ENCODE assay signal across 8 mouse cellular contexts in the genomic region with DNA sequence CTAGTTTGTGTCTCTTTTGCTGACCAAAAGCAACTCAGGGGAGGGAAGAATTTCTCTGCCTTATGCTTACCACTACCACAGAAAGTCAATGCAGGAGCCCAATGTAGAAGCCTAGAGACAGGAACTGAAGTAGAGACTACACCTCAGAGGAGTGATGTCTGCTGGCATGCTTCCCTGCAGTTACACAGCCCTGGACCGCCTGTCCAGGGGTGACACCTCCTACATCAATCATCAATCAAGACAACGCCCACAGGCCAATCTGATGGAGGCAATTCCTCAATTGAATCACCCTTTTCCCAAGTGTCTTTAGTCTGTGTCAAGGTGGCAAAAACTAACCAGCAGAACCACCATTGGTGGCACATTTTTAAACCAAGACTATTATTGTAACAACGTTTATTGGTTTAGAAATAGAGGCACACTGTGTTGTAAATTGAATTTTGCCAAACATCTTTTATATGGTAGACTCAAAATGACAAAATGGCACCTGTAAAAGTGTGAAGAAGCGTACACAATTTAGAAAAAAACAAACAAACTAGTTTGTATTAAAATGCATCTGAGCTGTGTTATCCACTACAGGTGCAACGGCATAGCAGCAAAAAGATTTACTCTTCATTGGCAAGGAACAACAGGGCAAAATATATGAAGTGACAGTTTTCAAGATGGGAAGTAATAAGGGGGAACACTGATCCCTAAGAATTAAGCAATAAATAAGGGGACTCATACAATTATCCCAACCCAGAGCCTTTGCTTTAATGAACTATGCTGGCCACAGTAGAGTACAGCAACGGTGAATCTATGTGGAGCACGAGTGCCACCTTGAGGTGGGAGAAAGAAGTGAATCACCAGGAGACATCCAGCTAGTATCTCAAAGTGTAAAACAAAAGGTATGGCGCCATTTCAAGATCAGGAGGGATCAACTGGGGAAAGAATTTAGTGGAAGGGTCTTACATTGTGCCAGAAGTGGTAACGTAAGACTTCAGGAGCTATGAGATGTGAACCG. TPM values are rescaled to one million over a fixed set of nuclear protein-coding genes. Genes with fewer than 3 reads are reported as not detected.
DNase-seq lines count a peak whose midpoint lies in the region; ATAC-seq and TF ChIP-seq lines count a peak whose summit lies in the region.

No protein-coding gene starts in this region.

- no peaks in the 10 kb centered on the region for H3K4me1 ChIP-seq in embryonic facial prominence, embryonic 11.5 days (ENCODE audit: control insufficient read depth, insufficient read depth, low read length)
- H3K4me1 ChIP-seq in lung, adult 2 months (ENCODE audit: control insufficient read depth, insufficient read depth, low read length) = no peaks in the 10 kb centered on the region

- H3K9me3 ChIP-seq in embryonic facial prominence, embryonic 11.5 days (replicated peaks; ENCODE audit: control insufficient read depth, low read length) = no peaks in the 10 kb centered on the region

- no peak for TF ChIP-seq POLR2A in lung, adult 2 months (IDR thresholded peaks at IDR 0.05; ENCODE audit: borderline replicate concordance, extremely low read depth, low read depth, low read length)

- TF ChIP-seq CTCF in lung, adult 2 months (IDR thresholded peaks at IDR 0.05; ENCODE audit: insufficient read depth, low read length) = peak; percentile 55; the same call in 1 of the 2 replicates

- ATAC-seq in CD4-positive, CD25-positive, alpha-beta regulatory T cell, adult 4 months = peak; percentile 70
- 0 out of 2 replicates have a peak, but pooled peaks have one; percentile 29 for ATAC-seq in embryonic facial prominence, embryonic 11.5 days (replicated peaks; ENCODE audit: insufficient number of reproducible peaks, low FRiP score, low TSS enrichment, low read depth)

- H3K4me2 ChIP-seq in embryonic facial prominence, embryonic 11.5 days (ENCODE audit: low read depth, low read length) = no peak overlapping the region

- H3K36me3 ChIP-seq in embryonic facial prominence, embryonic 11.5 days (replicated peaks; ENCODE audit: control insufficient read depth, insufficient read depth, low read depth, low read length) = no peaks in the 10 kb centered on the region

- H3K9ac ChIP-seq in embryonic facial prominence, embryonic 11.5 days (replicated peaks; ENCODE audit: low read length) = no peak overlapping the region

- WGBS in embryonic facial prominence, embryonic 11.5 days = 50% methylated on average over 10 of the region's 10 CpGs
- 47% methylated on average over 10 of the region's 10 CpGs for WGBS in lung, adult 2 months

- intact Hi-C loops in heart, postnatal 14 days (cut with DNase I) = loop anchor here (2.0 to 10.0 kb wide), 3 partner anchors 393 to 1397 kb away; no protein-coding TSS in a partner anchor

- no peak overlapping the region for H3K27ac ChIP-seq in embryonic facial prominence, embryonic 11.5 days (replicated peaks; ENCODE audit: low read depth, low read length)

- peak; percentile 70 for DNase-seq in adrenal gland, postnatal 25 days
- peak; percentile 83 for DNase-seq in embryonic facial prominence, embryonic 11.5 days (ENCODE audit: low spot score)
- DNase-seq in heart, postnatal 14 days = peak; percentile 74 to 83
- peak; percentile 82 for DNase-seq in kidney, postnatal 4 days
- peak; percentile 70 for DNase-seq in lung, adult 2 months
- DNase-seq in ovary, adult 18-20 months (ENCODE audit: low spot score) = peak; percentile 4
- peak; percentile 82 for DNase-seq in thymus, postnatal 4 days

- no peaks in the 10 kb centered on the region for H3K27me3 ChIP-seq in embryonic facial prominence, embryonic 11.5 days (ENCODE audit: control insufficient read depth, insufficient read depth, low read length)

- H3K4me3 ChIP-seq in embryonic facial prominence, embryonic 11.5 days (ENCODE audit: low read depth, low read length) = no peak overlapping the region
- no peak overlapping the region for H3K4me3 ChIP-seq in lung, adult 2 months (replicated peaks; ENCODE audit: extremely low read depth, low read depth, low read length)

RNA-seq across cellular contexts. Expression of gene Zfp330, which starts 29.8 kb away (rescaled TPM):
- polyA plus RNA-seq in CD4-positive, CD25-positive, alpha-beta regulatory T cell, adult 4 months (2017; shearing (Covaris generic)) = 10 to 100 TPM; 70.3 to 73.0 TPM
- 47.7 TPM in 2 replicates for total RNA-seq in adrenal gland, postnatal 25 days (2021)
- 75.6 and 85.0 TPM in 2 replicates for polyA plus RNA-seq in embryonic facial prominence, embryonic 11.5 days (2014; fragmentation: Nextera tagmentation; extraction: Ambion mirVana)
- 10 to 100 TPM; 20.1 to 23.3 TPM for total RNA-seq in heart, postnatal 14 days (2021)
- polyA plus RNA-seq in lung, adult 2 months (2012; rRNA removed) = 8.3 and 11.3 TPM in 2 replicates

Comparison
In these comparisons a context has a peak if more than half of its experiments do, and no peak if none do; other contexts are left out.
1. DNase-seq: peak in every context shown above with its lines; median percentile 83 in embryonic facial prominence, embryonic 11.5 days; 82 in kidney, postnatal 4 days; 82 in thymus, postnatal 4 days; 78 in heart, postnatal 14 days; 70 in adrenal gland, postnatal 25 days; 70 in lung, adult 2 months; 4 in ovary, adult 18-20 months.